Mouse (Mus musculus) liver, adult 2 months (tissue): ENCODE measurements around the gene Ret.

Experiments used
- CTCF ChIP-seq: fragments of 200-500 bp; IDR thresholded peaks from 2 replicates; pipeline ENCODE4 v1.5.1; 2011; ENCODE audit warnings: low read depth, low read length, control low read depth
- POLR2A ChIP-seq: fragments of 200-500 bp; IDR thresholded peaks from 2 replicates; pipeline ENCODE4 v1.6.1; 2011; ENCODE audit warnings: low read length, control low read depth; ENCODE audit not compliant: insufficient read depth; ENCODE audit errors: extremely low read depth

DNA sequence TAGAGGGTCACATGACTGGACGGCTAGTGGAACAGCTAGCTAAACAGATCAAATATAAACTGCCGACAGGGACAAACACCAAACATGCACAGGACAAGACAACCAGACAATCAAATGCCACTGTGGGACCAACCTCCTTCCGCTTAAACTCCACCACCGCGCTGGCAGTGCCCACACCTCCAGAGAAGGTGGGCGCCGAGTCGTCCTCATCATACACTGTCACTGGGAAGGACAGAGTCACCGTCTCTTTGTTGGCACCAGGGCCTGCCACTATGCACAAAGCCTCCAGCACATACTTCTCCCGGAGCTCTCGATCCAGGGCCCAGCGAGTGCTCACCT lies 17.5 kb downstream of the Ret start:
- TF ChIP-seq CTCF: no peak
- TF ChIP-seq POLR2A: no peak
